Mouse (Mus musculus): ENCODE measurements at regions not wholly inside any gene's neighbourhood (a gene's known extent, or its start where the extent isn't known, plus 50 kb on each side); places are given as distances from the start of the nearest gene placed in this dataset.

DNA sequence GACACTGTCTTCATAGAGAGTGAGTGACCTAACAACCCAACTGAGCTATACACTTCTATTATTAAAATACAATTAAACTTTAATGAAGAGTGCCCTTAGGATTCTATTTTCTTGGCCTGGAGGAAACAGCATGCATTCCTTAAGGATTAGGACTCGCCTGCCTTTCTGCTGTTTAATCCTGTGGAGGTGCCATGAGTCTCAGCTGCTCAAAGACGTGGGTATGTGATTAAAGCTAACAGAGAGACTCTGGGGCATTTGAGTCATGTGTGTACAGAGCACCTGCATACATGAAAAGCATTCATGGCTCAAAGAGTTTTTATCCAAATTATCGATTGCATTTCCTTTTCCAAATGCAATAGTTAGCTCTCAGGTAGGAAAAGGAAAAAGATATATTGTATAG, 51.7 kb upstream of the Robo1 start:
- Histone ChIP-seq H3K9me3 (no peaks in the 10 kb centered on the region), H3K27ac (replicated peaks) (no peak overlapping the region), H3K36me3 (no peaks in the 10 kb centered on the region), H3K4me2 (replicated peaks) (no peak overlapping the region), H3K4me1 (no peaks in the 10 kb centered on the region), H3K9ac (replicated peaks) (no peak overlapping the region), H3K27me3 (no peaks in the 10 kb centered on the region), H3K4me3 (no peak overlapping the region)
- ATAC-seq (replicated peaks), result no peak
- WGBS, result 36% methylated on average over 3 of the region's 3 CpGs
